Mouse (Mus musculus) T-helper 1 cell (primary cell): ENCODE results near the gene Gtf2h1.
"Not testable (repeated sequence)": the region's sequence is repeated elsewhere in the genome, so short reads cannot be mapped to it uniquely, and the experiment has no call there.

Experiments
- in situ Hi-C: fragments of 300-600 bp; cut with MboI, MseI; formaldehyde crosslinking; loops from one replicate; pipeline ENCODE4 v1.15.1; 2025; ENCODE audit warnings: high pct_unique_total_duplicates

Gtf2h1 gene

GRCm38 (mm10) chr7:46795287-46796205 lies at the start of gene Gtf2h1, which contains the start of gene Hps5:
TSS of gene Gtf2h1 (plus strand) at chr7:46796103.
TSS of gene Hps5 (minus strand) at chr7:46796064.
- in situ Hi-C loops = loop anchor here (5.0 kb wide), 1 partner anchor 47 kb away; the partner anchor contains the start of gene Ldha

- in situ Hi-C loops = no loop called here
These were observed 49.5 kb upstream of the Gtf2h1 start for GRCm38 (mm10) chr7:46746381-46746780.

GRCm38 (mm10) chr7:46748459-46748858 lies 47.4 kb upstream of the Gtf2h1 start:
- in situ Hi-C loops = no loop called here

- in situ Hi-C loops = no loop called here
These were observed 44.4 kb upstream of the Gtf2h1 start, which contains the start of gene Saa2 for GRCm38 (mm10) chr7:46751490-46751889. TSS of gene Saa2 (plus strand) at chr7:46751790.

GRCm38 (mm10) chr7:46761049-46761795 lies 34.7 kb upstream of the Gtf2h1 start:
- in situ Hi-C loops = no loop called here

GRCm38 (mm10) chr7:46762601-46763000 lies 33.3 kb upstream of the Gtf2h1 start:
- in situ Hi-C loops = no loop called here

- in situ Hi-C loops = no loop called here
These were observed 31.2 kb upstream of the Gtf2h1 start for GRCm38 (mm10) chr7:46764672-46765071.

GRCm38 (mm10) chr7:46767371-46767770 lies 28.5 kb upstream of the Gtf2h1 start:
- in situ Hi-C loops = no loop called here

- in situ Hi-C loops = no loop called here
These were observed 27.5 kb upstream of the Gtf2h1 start for GRCm38 (mm10) chr7:46768451-46768850.

GRCm38 (mm10) chr7:46770706-46771105 lies 25.2 kb upstream of the Gtf2h1 start:
- in situ Hi-C loops = no loop called here

- in situ Hi-C loops = no loop called here
These were observed 6.6 kb upstream of the Gtf2h1 start for GRCm38 (mm10) chr7:46789177-46789849.

GRCm38 (mm10) chr7:46793871-46794270 lies 2.0 kb upstream of the Gtf2h1 start:
- in situ Hi-C loops = no loop called here

- in situ Hi-C loops = loop anchor here (5.0 kb wide), 1 partner anchor 46 kb away; the partner anchor contains the start of gene Ldha
These were observed 340 bp downstream of the Gtf2h1 start for GRCm38 (mm10) chr7:46796206-46796679.

- in situ Hi-C loops = loop anchor here (5.0 kb wide), 1 partner anchor 46 kb away; the partner anchor contains the start of gene Ldha
These were observed 876 bp downstream of the Gtf2h1 start for GRCm38 (mm10) chr7:46796779-46797178.

GRCm38 (mm10) chr7:46810325-46810724 lies 14.4 kb downstream of the Gtf2h1 start:
- in situ Hi-C loops = no loop called here

- in situ Hi-C loops = no loop called here
These were observed 18.1 kb downstream of the Gtf2h1 start for GRCm38 (mm10) chr7:46814012-46814411.

GRCm38 (mm10) chr7:46820876-46821632 lies 25.2 kb downstream of the Gtf2h1 start:
- in situ Hi-C loops = not testable (repeated sequence)

GRCm38 (mm10) chr7:46827046-46827802 lies 31.3 kb downstream of the Gtf2h1 start:
- in situ Hi-C loops = no loop called here

- in situ Hi-C loops = no loop called here
These were observed 31.9 kb downstream of the Gtf2h1 start for GRCm38 (mm10) chr7:46827803-46828184.

GRCm38 (mm10) chr7:46829911-46830310 lies 34.0 kb downstream of the Gtf2h1 start:
- in situ Hi-C loops = no loop called here
